Comparison of ENCODE assay signal across 20 mouse cellular contexts in the genomic region with DNA sequence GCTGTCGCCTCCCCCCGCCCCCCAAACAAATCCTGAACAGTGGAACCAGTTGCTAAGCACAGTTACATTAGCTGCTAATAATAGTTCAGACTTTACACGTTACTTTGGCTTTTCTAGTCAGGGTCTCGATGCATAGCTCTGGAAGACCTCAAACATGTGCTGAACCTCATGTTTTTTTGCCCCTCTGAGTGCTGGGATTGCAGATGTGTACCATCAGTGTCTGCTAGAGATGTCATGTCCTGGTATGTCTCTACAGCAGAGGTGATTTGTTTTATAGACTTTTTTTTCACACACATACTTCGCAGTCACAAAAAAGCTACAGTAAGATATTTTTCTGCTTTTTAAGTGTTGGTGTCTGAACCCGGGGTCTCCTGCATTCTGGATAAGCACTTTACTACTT.
"Had no signal": no experiment of that assay in that cellular context is flagged by ENCODE, and none has a peak within 500 bp of the region (broad histone marks: within the 10 kb centered on the region; RNA-seq: fewer than 3 reads in every experiment).

No protein-coding gene starts in this region.

- H3K9ac ChIP-seq: limb, embryonic 12.5 days; liver, embryonic 13.5 days; liver, postnatal 0 days; lung, embryonic 15.5 days; neural tube, embryonic 13.5 days had no signal

- H3K4me3 ChIP-seq: limb, embryonic 12.5 days; liver, embryonic 13.5 days; lung, embryonic 15.5 days; megakaryocyte, embryonic 14.5 days; neural tube, embryonic 13.5 days had no signal

- H3K27ac ChIP-seq: kidney, postnatal 0 days; limb, embryonic 12.5 days; liver, embryonic 13.5 days; lung, embryonic 15.5 days; macrophage; neural tube, embryonic 13.5 days had no signal

- H3K4me2 ChIP-seq: limb, embryonic 12.5 days; liver, embryonic 13.5 days; lung, embryonic 15.5 days; midbrain, embryonic 11.5 days; neural tube, embryonic 13.5 days had no signal

- H3K27me3 ChIP-seq: limb, embryonic 12.5 days; liver, embryonic 13.5 days; lung, embryonic 15.5 days; neural tube, embryonic 13.5 days had no signal

- DNase-seq: kidney, adult 11 months; kidney, adult 9 months; kidney, postnatal 36 days; layer of hippocampus, adult 9-11 months; liver; liver, embryonic 13.5 days; liver, postnatal 0 days; lung, postnatal 14 days; right cerebral cortex, adult 18-20 months; right cerebral cortex, postnatal 25 days; thymus, adult 18-20 months; thymus, postnatal 25 days had no signal

- ATAC-seq: liver, postnatal 0 days; midbrain, embryonic 16.5 days had no signal

- H3K4me1 ChIP-seq: lung, embryonic 15.5 days had no signal

- H3K9me3 ChIP-seq: lung, embryonic 15.5 days had no signal
